Mouse (Mus musculus) layer of hippocampus, postnatal 10 days (tissue): ENCODE data around the gene Rnase10. TPM values are rescaled to one million over a fixed set of nuclear protein-coding genes. Genes with fewer than 3 reads are reported as not detected.
A peak's percentile ranks its signal among the peaks of the same experiment; 100 is the strongest.
"Not testable (repeated sequence)": the region's sequence is repeated elsewhere in the genome, so short reads cannot be mapped to it uniquely, and the experiment has no call there.

Source experiments
- DNase-seq, 2 experiments: peaks; one replicate each; pipeline ENCODE4 v3.0.0; 2021; ENCODE audit warnings: low spot score in 2 of 2
- total RNA-seq, 2 experiments: library from RNA; stranded (reverse); gene quantifications; 2 replicates each; pipeline ENCODE4 v1.2.3; 2021

The Rnase10 gene
- total RNA-seq, 2 experiments from 2014 or later, result 0.22 TPM; not detected in 1

- no peak for DNase-seq
These were observed 2.0 kb downstream of the Rnase10 start for GRCm38 (mm10) chr14:51009572-51009971.

- not testable (repeated sequence) for DNase-seq
These were observed 7.2 kb downstream of the Rnase10 start for GRCm38 (mm10) chr14:51014724-51015123.

- no peak for DNase-seq
These were observed 8.2 kb downstream of the Rnase10 start for GRCm38 (mm10) chr14:51015780-51016179.

- no peak for DNase-seq
These were observed 9.7 kb downstream of the Rnase10 start for GRCm38 (mm10) chr14:51017256-51017655.

- DNase-seq, result no peak
These were observed 15.9 kb downstream of the Rnase10 start for GRCm38 (mm10) chr14:51023457-51023856.

GRCm38 (mm10) chr14:51024820-51025219, 17.3 kb downstream of the Rnase10 start:
- DNase-seq, result no peak

GRCm38 (mm10) chr14:51026391-51027133, 19.0 kb downstream of the Rnase10 start:
- peak; percentile 56 to 63 for DNase-seq

GRCm38 (mm10) chr14:51027387-51028155, 20.0 kb downstream of the Rnase10 start:
- no peak for DNase-seq

- DNase-seq, result no peak
These were observed 27.7 kb downstream of the Rnase10 start for GRCm38 (mm10) chr14:51035206-51035605.

- no peak for DNase-seq
These were observed 28.7 kb downstream of the Rnase10 start for GRCm38 (mm10) chr14:51036214-51036613.

- DNase-seq, result no peak
These were observed 34.2 kb downstream of the Rnase10 start, which contains the start of gene Rnase9 for GRCm38 (mm10) chr14:51041769-51042168. Gene Rnase9 (minus strand): TSS chr14:51041869.

- no peak for DNase-seq
These were observed 40.3 kb downstream of the Rnase10 start for GRCm38 (mm10) chr14:51047846-51048245.

- no peak for DNase-seq
These were observed 42.5 kb downstream of the Rnase10 start, which contains the start of gene Rnase11 for GRCm38 (mm10) chr14:51050063-51050462. Gene Rnase11 (minus strand): TSS chr14:51050163.

GRCm38 (mm10) chr14:51051941-51052340, 44.4 kb downstream of the Rnase10 start:
- no peak for DNase-seq

GRCm38 (mm10) chr14:51053176-51053575, 45.6 kb downstream of the Rnase10 start:
- DNase-seq, result no peak

GRCm38 (mm10) chr14:51054243-51055237, 47.0 kb downstream of the Rnase10 start:
- DNase-seq, result no peak

GRCm38 (mm10) chr14:51057401-51057831, 49.9 kb downstream of the Rnase10 start, which contains the start of gene Rnase12:
Gene Rnase12 (minus strand): TSS chr14:51057661.
- DNase-seq, result no peak
